Mouse (Mus musculus): ENCODE results near the gene Gm10401.
"Not testable (repeated sequence)": the region's sequence is repeated elsewhere in the genome, so short reads cannot be mapped to it uniquely, and the experiment has no call there.

- TF ChIP-seq JUND (conservative IDR thresholded peaks at IDR 0.05; ENCODE audit: low read depth, low read length); BHLHE40 (IDR thresholded peaks at IDR 0.05; ENCODE audit: low read depth, low read length); EP300 (IDR thresholded peaks at IDR 0.05; ENCODE audit: low read length): not testable (repeated sequence)
These were observed 5.2 kb upstream of the Gm10401 start for GRCm38 (mm10) chr5:115103253-115103652.
